Mouse (Mus musculus): ENCODE measurements around the gene Samd4.

DNA sequence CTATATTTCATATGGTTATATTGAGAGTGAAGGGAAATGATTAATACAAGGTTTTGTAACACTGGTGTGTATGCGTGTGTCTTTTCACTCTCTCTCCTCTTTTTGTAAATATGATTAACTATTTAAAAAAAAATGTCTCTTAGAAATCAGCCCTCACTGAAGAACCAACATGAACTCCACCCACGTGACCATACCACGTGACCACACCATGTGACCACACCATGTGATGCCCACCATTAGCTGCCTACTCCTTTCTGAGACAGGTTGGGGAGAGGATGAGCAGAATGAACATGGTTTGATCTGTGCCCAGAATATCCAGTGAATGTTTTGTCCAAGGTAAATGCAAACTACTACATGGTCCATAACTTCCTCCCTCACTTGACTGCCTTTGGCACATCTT, 223.1 kb downstream of the Samd4 start:
- TF ChIP-seq CTCF (IDR thresholded peaks at IDR 0.05) (no peak), EP300 (IDR thresholded peaks at IDR 0.05) (no peak)
